Mouse (Mus musculus) erythroblast, embryonic 14.5 days (primary cell): Measurements from ENCODE around the gene Parva. TPM values are rescaled to one million over a fixed set of nuclear protein-coding genes. Genes with fewer than 3 reads are reported as not detected.

ENCODE experiments used
- H3K27me3 ChIP-seq: 2 replicates; pipeline ENCODE4 v1.6.1; 2012; ENCODE audit warnings: inconsistent platforms; ENCODE audit not compliant: control insufficient read depth
- H3K36me3 ChIP-seq: 2 replicates; pipeline ENCODE4 v1.6.1; 2012; ENCODE audit warnings: mild to moderate bottlenecking, inconsistent platforms; ENCODE audit not compliant: control insufficient read depth
- H3K4me1 ChIP-seq: 2 replicates; pipeline ENCODE4 v1.6.1; 2012; ENCODE audit warnings: inconsistent platforms; ENCODE audit not compliant: control insufficient read depth
- H3K4me3 ChIP-seq: replicated peaks from 2 replicates; pipeline ENCODE3; 2012; ENCODE audit warnings: moderate library complexity, mild to moderate bottlenecking, inconsistent platforms
- H3K9me3 ChIP-seq: 2 replicates; pipeline ENCODE4 v1.6.1; 2012; ENCODE audit warnings: low read length, inconsistent platforms, mixed read lengths; ENCODE audit not compliant: control insufficient read depth
- GATA1 ChIP-seq: IDR thresholded peaks from 2 replicates; pipeline ENCODE4 v1.6.1; 2012; ENCODE audit warnings: low read length, inconsistent platforms, mixed read lengths
- TAL1 ChIP-seq: IDR thresholded peaks from 3 replicates; pipeline ENCODE4 v1.6.1; 2012; ENCODE audit warnings: low read length, inconsistent platforms, mixed read lengths
- polyA plus RNA-seq: library from polyadenylated mRNA; stranded (reverse); fragments of >175 nt; gene quantifications from 2 replicates; pipeline ENCODE4 v1.2.3, GENCODE M21; 2012

The Parva gene
- polyA plus RNA-seq, 1 experiment, result 0.03 TPM

DNA sequence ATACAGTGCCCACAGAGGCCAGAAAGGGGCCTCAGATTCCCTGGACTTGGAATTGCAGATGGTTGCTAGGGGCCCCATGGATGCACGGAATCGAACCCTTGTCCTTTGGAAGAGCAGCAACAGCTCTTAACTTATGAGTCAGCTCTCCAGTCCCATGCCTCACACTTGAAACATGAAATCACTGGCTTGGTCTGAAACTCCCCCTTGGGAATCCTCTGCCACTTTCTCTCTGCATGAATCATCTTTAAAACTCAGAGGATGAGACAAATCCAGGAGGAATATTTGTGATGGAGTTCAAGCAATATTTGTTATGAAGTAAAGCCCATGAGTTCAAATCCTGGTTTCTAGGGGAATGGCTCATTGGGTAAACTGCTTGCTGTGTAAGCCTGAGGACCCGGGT is 29.5 kb upstream of the Parva start:
- Histone ChIP-seq H3K4me3 (no peak overlapping the region), H3K4me1 (no peaks in the 10 kb centered on the region), H3K36me3 (no peaks in the 10 kb centered on the region), H3K9me3 (no peaks in the 10 kb centered on the region), H3K27me3 (no peaks in the 10 kb centered on the region)
- no peak for TF ChIP-seq GATA1
- TF ChIP-seq TAL1, result no peak

DNA sequence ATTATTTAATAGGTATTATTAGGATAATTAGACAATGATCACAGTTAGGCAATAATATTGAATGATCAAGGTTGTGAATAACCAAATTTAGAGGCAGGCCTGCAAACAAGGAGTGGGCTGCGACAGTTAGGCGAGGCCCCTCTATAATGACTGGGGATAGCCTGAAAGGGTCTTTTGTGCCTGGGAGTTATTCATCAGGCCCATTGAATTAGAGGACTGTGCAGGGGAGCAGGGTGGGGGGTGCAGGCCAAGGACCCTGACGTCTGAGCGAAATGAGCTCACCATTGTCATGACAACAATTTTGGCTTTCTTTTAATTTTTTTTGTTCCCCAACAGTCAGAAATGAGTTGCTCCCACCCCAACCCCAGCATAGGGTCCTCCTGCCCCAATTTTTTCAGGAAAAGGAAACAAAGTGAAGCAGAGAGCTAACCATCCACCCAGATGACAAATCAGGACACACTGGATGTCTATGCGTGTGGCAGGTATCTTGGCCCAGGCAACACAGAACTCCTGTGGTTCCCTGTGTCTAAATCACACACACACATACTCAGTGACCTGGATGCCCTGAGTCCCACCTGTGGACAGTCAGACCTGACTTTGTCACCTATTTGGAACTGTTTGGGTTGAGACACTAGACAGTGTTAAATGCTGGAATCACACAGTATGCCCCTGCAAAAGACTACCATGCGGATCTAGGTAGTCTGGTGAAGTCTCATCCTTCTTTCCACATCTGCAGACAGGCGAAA is 27.7 kb upstream of the Parva start:
- no peak for TF ChIP-seq TAL1
- no peak for TF ChIP-seq GATA1
- Histone ChIP-seq H3K9me3 (no peaks in the 10 kb centered on the region), H3K4me1 (no peaks in the 10 kb centered on the region), H3K36me3 (no peaks in the 10 kb centered on the region), H3K4me3 (no peak overlapping the region), H3K27me3 (no peaks in the 10 kb centered on the region)

DNA sequence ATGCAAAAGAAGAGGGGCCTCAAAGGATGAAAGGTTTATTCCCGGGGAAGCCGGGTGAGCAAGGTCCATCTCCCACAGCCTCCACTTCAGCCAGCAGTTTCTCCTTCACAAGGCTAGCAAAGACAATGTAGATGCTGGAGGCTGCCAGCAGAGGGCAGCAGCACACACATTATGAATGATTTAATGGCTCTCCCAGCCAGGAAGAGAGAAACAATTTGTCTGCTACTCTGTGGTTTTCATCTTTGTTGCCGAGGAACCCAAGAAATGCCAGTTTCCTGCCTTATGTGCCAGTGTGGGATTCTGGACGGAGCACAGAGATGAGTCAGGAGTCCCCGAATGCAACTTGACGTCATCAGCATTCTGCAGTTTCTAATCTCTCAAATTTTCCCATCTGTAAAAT is 27.1 kb upstream of the Parva start:
- Histone ChIP-seq H3K4me3 (no peak overlapping the region), H3K36me3 (no peaks in the 10 kb centered on the region), H3K9me3 (no peaks in the 10 kb centered on the region), H3K27me3 (no peaks in the 10 kb centered on the region), H3K4me1 (no peaks in the 10 kb centered on the region)
- no peak for TF ChIP-seq TAL1
- TF ChIP-seq GATA1, result no peak

DNA sequence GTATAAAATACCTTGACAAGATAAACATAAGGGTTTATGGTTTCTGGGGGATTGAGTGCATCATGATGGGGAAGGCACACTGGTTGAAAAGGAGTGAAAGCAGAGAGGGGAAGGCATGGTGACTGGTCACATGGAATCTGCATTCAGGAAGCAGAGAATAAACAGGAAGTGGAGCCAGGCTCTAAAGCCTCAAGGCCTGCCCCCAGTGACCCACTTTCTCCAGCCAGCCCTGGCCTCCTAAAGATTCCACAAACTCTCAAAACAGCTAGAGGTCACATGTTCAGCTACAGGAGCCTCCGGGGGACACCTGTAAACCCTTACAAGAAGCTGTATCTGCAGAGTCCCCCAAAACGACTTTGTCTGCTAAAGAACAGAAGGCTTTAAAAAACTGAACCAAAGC is 22.2 kb upstream of the Parva start:
- Histone ChIP-seq H3K36me3 (no peaks in the 10 kb centered on the region), H3K4me3 (no peak overlapping the region), H3K9me3 (no peaks in the 10 kb centered on the region), H3K27me3 (no peaks in the 10 kb centered on the region), H3K4me1 (no peaks in the 10 kb centered on the region)
- TF ChIP-seq GATA1 (no peak), TAL1 (no peak)

DNA sequence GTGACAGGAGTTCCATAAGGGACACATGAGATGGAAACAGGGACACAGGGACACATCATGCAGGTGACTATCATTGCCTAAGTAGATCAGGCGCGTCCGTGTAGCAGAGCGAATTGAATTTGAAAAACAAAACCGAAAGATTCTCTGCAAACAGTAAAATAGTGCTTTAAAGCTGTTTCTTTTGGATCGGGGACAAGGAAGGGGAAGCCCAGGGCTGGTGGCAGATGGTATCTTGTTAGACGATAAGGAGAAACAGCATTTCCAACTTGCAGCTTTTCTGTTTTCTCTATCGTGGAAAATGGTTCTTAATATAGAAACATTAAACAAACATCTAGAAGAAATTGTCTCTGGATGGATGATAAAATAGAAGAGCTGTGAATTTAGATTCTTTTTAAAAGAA is 21.7 kb upstream of the Parva start:
- no peaks in the 10 kb centered on the region for H3K36me3 ChIP-seq
- no peak for TF ChIP-seq TAL1
- no peak for TF ChIP-seq GATA1
- no peaks in the 10 kb centered on the region for H3K4me1 ChIP-seq
- no peak overlapping the region for H3K4me3 ChIP-seq
- H3K9me3 ChIP-seq, result no peaks in the 10 kb centered on the region
- H3K27me3 ChIP-seq, result no peaks in the 10 kb centered on the region

DNA sequence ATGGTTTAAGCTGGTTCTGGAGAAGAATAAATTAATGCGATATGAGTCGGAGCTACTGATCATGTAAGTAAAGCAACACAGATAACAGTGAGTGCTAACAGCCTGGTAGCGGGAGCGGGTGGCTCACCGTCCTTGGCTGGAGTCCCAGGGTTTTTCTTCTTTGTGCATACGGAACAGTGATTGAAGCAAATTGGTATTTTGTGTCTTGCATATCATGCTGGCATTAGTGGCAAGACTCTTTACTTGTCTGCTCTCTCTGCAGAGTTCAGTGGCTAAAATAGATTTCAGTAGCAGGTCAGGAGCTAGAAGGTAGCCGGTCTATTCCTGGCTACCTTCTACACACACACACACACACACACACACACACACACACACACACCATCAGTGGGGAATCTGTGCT is 19.7 kb upstream of the Parva start:
- Histone ChIP-seq H3K36me3 (no peaks in the 10 kb centered on the region), H3K4me3 (no peak overlapping the region), H3K27me3 (no peaks in the 10 kb centered on the region), H3K4me1 (no peaks in the 10 kb centered on the region), H3K9me3 (no peaks in the 10 kb centered on the region)
- no peak for TF ChIP-seq TAL1
- no peak for TF ChIP-seq GATA1

DNA sequence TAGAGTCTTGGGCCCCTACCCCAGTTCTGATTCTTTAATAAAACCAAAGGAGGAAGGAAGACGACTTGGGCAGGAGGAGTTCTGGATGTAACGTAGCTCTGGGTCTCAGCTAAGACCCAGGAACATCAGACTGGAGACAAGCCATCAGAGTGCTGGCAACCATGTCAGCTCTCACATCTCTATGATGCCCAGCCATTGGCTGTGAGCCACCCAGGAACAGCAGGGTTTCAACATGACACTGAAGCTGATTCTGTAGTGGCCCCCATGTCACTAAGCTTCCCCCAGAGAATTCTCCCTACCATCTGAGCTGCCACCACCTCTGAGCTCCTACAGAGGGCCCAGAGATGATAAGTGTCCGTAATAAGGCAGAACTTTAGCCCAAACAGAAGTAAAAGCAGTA is 17.3 kb upstream of the Parva start:
- H3K9me3 ChIP-seq, result no peaks in the 10 kb centered on the region
- no peaks in the 10 kb centered on the region for H3K36me3 ChIP-seq
- no peaks in the 10 kb centered on the region for H3K4me1 ChIP-seq
- no peaks in the 10 kb centered on the region for H3K27me3 ChIP-seq
- no peak overlapping the region for H3K4me3 ChIP-seq
- TF ChIP-seq TAL1, result no peak
- TF ChIP-seq GATA1, result no peak

DNA sequence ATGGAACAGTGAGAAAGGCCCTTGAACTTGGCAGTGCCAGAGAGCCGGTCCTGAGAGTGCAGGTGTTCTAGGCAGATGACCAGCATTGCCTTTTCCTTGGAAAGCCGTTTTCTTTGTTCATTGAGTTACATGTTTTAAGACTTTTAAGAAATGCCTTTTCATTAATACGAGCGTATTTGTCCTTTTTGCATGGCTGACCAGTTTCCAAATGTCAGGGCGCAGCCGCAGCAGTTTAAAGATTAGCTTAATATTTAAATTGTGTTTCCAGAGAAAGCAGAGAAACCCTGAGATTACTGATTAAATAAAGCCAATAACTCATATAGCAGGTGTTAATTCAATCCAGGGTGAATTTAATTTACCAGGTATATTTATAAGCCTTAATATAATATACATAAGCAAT is 14.0 kb upstream of the Parva start:
- Histone ChIP-seq H3K36me3 (no peaks in the 10 kb centered on the region), H3K4me3 (no peak overlapping the region), H3K9me3 (no peaks in the 10 kb centered on the region), H3K27me3 (no peaks in the 10 kb centered on the region), H3K4me1 (no peaks in the 10 kb centered on the region)
- TF ChIP-seq GATA1, result no peak

DNA sequence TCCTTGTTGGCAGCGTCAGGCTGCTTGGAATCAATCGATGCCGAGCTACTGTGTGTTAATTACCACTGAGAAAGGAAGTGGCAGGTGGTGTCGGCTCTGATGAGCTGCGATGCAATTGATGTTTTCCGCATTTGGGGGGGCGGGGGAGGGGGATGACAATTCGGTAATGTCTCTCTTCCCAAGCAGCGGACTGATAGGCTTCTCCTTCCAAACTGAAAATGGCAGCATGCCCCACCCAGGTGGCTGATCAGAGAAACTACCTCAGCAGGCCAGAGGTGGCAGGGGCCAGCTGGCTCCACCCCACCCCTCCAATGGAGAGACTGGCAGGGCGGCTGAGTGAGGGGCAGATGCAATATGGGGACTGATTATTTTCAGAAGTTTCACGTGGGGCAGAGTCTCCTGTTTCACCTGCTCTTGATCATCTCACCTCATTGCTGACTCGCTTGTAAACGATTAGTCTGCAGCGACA is 11.2 kb upstream of the Parva start:
- Histone ChIP-seq H3K27me3 (no peaks in the 10 kb centered on the region), H3K4me3 (no peak overlapping the region), H3K36me3 (no peaks in the 10 kb centered on the region), H3K4me1 (no peaks in the 10 kb centered on the region), H3K9me3 (no peaks in the 10 kb centered on the region)
- TF ChIP-seq TAL1 (no peak), GATA1 (no peak)
